Mouse (Mus musculus) midbrain, embryonic 16.5 days (tissue): ENCODE data around the gene Rsph10b. TPM values are rescaled to one million over a fixed set of nuclear protein-coding genes. Genes with fewer than 3 reads are reported as not detected.

Experiments used
- ATAC-seq: fragments of 200-750 bp; cut with Nextera tagmentation; 2 replicates; pipeline ENCODE4 v1.8.0; 2017; ENCODE audit warnings: moderate TSS enrichment
- H3K27ac ChIP-seq: fragments of 300-500 bp; sonication (generic); 2 replicates; pipeline ENCODE4 v1.5.1; 2014; ENCODE audit warnings: mild to moderate bottlenecking, low read length, mixed read lengths
- H3K27me3 ChIP-seq: fragments of 300-500 bp; sonication (generic); 2 replicates; pipeline ENCODE4 v1.6.1; 2014; ENCODE audit warnings: low read depth, low read length, mixed read lengths; ENCODE audit not compliant: control insufficient read depth, insufficient read depth
- H3K36me3 ChIP-seq: fragments of 300-500 bp; sonication (generic); 2 replicates; pipeline ENCODE4 v1.6.1; 2014; ENCODE audit warnings: mild to moderate bottlenecking, low read length, moderate library complexity, mixed read lengths; ENCODE audit not compliant: control insufficient read depth, insufficient read depth
- H3K4me1 ChIP-seq: fragments of 300-500 bp; sonication (generic); 2 replicates; pipeline ENCODE4 v1.6.1; 2014; ENCODE audit warnings: mild to moderate bottlenecking, low read length, mixed read lengths; ENCODE audit not compliant: control insufficient read depth, insufficient read depth
- H3K4me2 ChIP-seq: fragments of 300-500 bp; sonication (generic); 2 replicates; pipeline ENCODE4 v1.6.1; 2014; ENCODE audit warnings: mild to moderate bottlenecking, low read length, mixed read lengths
- H3K4me3 ChIP-seq: fragments of 300-500 bp; sonication (generic); 2 replicates; pipeline ENCODE4 v1.5.1; 2014; ENCODE audit warnings: low read depth, mild to moderate bottlenecking, low read length, moderate library complexity, mixed read lengths
- H3K9ac ChIP-seq: fragments of 300-500 bp; sonication (generic); 2 replicates; pipeline ENCODE4 v1.6.1; 2014; ENCODE audit warnings: low read depth, low read length, mixed read lengths
- H3K9me3 ChIP-seq: fragments of 300-500 bp; sonication (generic); replicated peaks from 2 replicates; pipeline ENCODE4 v1.6.1; 2014; ENCODE audit warnings: mild to moderate bottlenecking, low read length, mixed read lengths; ENCODE audit not compliant: control insufficient read depth, poor library complexity, severe bottlenecking
- WGBS: fragments of 180-500 bp; shearing (Covaris S2); extraction: QIAGEN DNeasy Blood & Tissue Kit; methylation state at CpG from one replicate; pipeline ENCODE4 v1.1.7; 2014; 5-methylcytosine and 5-hydroxymethylcytosine counted together
- polyA plus RNA-seq: library from polyadenylated mRNA; unstranded; fragments of >200 nt; fragmentation: Nextera tagmentation; extraction: Ambion mirVana; gene quantifications from 2 replicates; pipeline ENCODE4 v1.2.1, GENCODE M21; 2015

Gene Rsph10b
- polyA plus RNA-seq, 1 experiment from 2014 or later = 3.6 TPM

DNA sequence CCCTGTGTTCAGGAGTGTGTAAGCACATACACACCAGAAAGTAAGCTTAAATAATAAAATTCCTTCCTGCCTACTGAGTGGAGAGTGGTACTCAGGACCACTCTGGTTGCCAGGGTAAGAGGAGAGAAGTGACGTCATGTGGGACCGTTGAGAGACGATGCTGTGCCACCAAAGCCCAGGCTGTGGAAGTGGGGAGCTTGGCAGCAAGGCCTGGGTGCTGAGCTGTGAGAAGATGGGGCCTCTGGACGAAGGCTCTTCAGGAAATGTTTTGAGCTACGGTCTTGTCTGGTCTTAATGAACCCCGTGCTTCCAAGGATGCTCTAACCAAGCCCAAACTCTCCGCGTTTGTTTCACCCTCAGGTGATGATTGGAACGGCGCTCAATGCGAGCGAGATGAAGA is 2.2 kb upstream of the Rsph10b start:
- H3K27ac ChIP-seq = no peak overlapping the region
- 0 out of 2 replicates have a peak, but pooled peaks cover 2% of the 10 kb centered on the region for H3K4me1 ChIP-seq
- no peaks in the 10 kb centered on the region for H3K9me3 ChIP-seq
- H3K4me3 ChIP-seq = no peak overlapping the region
- 96% methylated on average over 12 of the region's 12 CpGs for WGBS
- no peak overlapping the region for H3K4me2 ChIP-seq
- peaks cover 19% of the 10 kb centered on the region for H3K36me3 ChIP-seq
- ATAC-seq = no peak
- H3K27me3 ChIP-seq = no peaks in the 10 kb centered on the region
- H3K9ac ChIP-seq = no peak overlapping the region

DNA sequence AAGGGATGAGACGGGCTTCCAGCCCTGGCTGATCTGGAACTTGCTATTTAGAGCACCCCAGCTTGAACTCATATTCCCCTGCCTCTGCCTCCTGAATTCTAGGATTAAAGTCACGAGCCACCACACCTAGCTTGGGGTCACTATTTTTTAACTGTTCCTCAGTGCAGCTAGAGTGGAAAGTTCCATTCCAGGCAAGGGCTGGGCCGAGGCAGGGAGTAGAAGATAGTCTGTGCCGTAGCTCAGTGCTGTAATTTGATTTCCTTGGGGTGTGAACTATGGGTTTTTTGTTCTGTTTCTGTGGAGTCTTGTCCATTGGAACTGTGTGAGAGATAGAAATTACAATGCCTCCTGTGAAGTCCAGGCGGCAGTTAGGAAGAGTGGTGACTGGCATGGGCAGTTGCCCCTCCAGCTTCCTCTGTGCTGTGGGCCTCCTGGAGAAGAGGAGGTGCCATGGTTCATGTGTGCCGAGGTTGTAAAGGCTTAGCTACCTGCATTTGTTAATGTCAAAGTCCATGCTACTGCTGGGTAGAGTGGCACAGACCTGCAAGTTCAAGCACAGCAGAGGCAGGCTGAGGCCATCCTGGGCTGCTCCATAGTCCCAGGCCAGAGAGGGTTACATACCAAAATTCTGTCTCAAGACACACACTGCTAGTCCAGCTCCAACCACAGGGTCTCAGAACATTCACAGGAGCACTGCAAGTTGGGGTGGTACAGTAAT is 813 bp upstream of the Rsph10b start:
- H3K4me2 ChIP-seq = no peak overlapping the region
- H3K27ac ChIP-seq = no peak overlapping the region
- 88% methylated on average over 6 of the region's 6 CpGs for WGBS
- no peak overlapping the region for H3K9ac ChIP-seq
- H3K4me3 ChIP-seq = no peak overlapping the region
- no peak for ATAC-seq
- H3K9me3 ChIP-seq = no peaks in the 10 kb centered on the region
- peaks cover 12% of the 10 kb centered on the region for H3K36me3 ChIP-seq
- H3K4me1 ChIP-seq = 0 out of 2 replicates have a peak, but pooled peaks cover 2% of the 10 kb centered on the region
- no peaks in the 10 kb centered on the region for H3K27me3 ChIP-seq

DNA sequence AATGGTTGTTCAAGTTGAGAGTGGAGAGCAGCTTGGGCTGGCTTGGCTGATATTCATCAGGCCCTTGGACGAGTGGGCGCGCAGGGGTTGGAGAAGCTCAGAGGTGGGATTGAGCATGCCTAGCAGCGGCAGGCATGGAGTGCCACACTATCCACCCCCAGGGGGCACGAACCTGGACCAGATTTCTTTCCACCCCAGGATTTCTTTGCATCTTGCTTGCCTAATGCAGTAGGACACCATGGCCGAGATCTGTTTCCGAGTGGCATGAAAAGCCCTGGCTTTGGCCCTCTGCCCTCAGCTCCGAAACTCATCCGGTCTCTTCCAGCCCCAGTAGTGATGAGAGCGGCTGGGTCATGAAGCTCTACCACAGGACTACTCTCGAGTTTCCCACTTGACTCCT is 579 bp downstream of the Rsph10b start:
- Histone ChIP-seq H3K4me3 (no peak overlapping the region), H3K4me1 (0 out of 2 replicates have a peak, but pooled peaks cover 2% of the 10 kb centered on the region), H3K27me3 (no peaks in the 10 kb centered on the region), H3K9ac (no peak overlapping the region), H3K9me3 (no peaks in the 10 kb centered on the region), H3K36me3 (peaks cover 8% of the 10 kb centered on the region), H3K4me2 (no peak overlapping the region), H3K27ac (no peak overlapping the region)
- 77% methylated on average over 11 of the region's 11 CpGs for WGBS
- ATAC-seq = no peak

DNA sequence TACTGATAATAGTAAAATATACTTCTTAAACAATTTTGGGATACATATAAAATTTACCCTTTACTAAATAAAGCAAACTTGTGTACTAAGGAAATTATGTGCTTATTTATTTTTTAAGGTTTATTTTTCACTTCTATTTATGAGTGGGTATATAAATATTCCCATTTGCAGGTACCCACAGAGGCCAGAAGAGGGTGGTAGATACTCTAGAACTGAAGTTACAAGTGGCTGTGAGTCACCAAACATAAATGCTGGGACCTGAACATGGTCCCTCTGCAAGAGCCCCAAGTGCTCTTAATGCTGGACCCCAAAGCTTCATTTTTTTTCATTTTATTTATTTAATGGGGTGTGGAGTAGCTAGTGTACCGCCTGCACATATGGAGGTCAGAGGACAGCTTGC is 1.0 kb downstream of the Rsph10b start:
- H3K36me3 ChIP-seq = peaks cover 6% of the 10 kb centered on the region
- H3K4me3 ChIP-seq = no peak overlapping the region
- no peaks in the 10 kb centered on the region for H3K9me3 ChIP-seq
- H3K27ac ChIP-seq = no peak overlapping the region
- no peak for ATAC-seq
- no peak overlapping the region for H3K9ac ChIP-seq
- WGBS = 88% methylated on average over 1 of the region's 1 CpGs
- H3K27me3 ChIP-seq = no peaks in the 10 kb centered on the region
- 0 out of 2 replicates have a peak, but pooled peaks cover 2% of the 10 kb centered on the region for H3K4me1 ChIP-seq
- H3K4me2 ChIP-seq = no peak overlapping the region

DNA sequence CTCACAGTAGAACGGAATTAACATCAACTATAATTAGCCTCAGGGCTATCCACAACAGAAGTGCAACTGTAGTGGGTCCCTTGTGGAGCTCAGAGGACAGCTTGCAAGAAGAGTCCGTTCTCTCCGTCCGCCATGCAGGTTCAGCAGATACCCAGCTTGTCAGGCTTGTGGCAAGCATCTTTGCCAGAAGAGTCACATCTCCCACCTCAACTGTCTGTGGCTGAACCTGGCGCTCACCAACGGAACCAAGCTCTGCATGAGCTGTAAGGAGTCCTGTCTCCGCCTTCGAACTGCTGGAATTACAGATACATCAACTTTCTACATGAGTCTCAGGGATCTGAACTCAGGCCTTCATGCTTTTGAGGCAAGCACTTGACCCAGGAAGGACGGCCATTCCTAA is 3.3 kb downstream of the Rsph10b start:
- Histone ChIP-seq H3K27me3 (no peaks in the 10 kb centered on the region), H3K9me3 (no peaks in the 10 kb centered on the region), H3K9ac (no peak overlapping the region), H3K36me3 (no peaks in the 10 kb centered on the region), H3K4me2 (no peak overlapping the region), H3K27ac (no peak overlapping the region), H3K4me3 (no peak overlapping the region), H3K4me1 (0 out of 2 replicates have a peak, but pooled peaks cover 2% of the 10 kb centered on the region)
- no peak for ATAC-seq
- 88% methylated on average over 9 of the region's 9 CpGs for WGBS

DNA sequence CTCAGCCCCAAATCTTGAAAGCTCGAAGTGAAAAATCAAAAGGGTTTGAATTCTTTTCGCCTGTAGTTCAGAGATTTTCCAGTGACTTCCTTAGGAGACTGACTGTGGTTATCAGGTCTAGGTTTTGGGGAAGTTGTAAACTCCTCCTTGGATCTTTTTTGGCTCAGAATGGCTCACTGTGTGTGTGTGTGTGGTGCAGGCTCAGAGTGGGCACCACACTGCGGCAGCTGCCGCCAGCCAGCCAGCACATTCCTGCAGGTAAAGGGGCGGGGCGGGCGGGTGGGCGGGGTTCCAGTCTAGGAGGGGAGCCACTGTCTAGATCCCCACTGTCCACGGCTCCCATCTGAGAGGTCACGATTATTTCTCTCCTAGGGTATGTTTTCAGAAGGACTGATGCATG is 8.8 kb downstream of the Rsph10b start:
- ATAC-seq = no peak
- Histone ChIP-seq H3K9me3 (0 out of 2 replicates have a peak, but pooled peaks cover 3% of the 10 kb centered on the region), H3K27me3 (no peaks in the 10 kb centered on the region), H3K9ac (no peak overlapping the region), H3K4me2 (no peak overlapping the region), H3K36me3 (no peaks in the 10 kb centered on the region), H3K4me1 (no peaks in the 10 kb centered on the region), H3K4me3 (no peak overlapping the region), H3K27ac (no peak overlapping the region)
- 23% methylated on average over 10 of the region's 10 CpGs for WGBS

DNA sequence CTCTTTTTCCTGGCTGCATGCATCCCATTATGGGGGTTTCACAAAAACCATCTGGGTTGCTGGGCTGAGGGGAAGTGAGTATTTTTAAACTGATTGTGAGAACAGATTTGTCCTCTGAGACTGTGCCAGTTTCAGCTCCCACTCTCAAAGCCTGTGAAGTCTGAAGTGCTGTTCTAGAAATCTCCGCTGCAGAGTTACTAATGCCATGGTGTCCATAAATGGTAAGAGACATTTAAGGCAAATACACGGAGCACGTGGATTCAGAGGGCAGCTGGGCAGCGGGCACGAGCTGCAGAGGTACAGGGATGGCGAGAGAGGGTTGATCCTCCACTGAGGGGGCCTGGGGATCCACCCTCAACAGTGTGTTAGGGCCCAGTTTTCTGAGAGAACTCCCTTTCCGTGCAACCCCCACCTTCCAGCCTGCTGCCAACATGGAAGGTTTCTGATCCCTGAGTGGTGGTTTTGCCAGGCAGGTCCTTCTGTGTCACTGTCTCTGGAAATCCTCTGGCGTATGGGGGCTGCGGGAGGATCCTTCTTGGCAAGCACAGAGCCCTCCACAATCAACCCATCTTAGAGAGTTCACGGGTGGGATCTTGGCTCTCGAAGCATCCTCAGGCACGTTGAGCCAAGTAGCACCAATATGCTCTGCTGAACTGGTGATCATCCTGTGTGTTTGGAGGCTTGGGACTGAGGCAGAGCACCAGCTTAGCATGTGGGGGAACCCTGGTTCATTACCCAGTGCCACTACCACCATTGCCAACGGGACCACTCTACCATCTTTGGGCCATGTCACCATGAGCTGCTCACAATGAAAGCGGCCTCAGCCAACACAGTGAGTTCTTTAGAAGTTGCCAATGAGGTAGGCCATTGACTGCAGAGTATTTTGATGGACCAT is 10.6 kb downstream of the Rsph10b start:
- 86% methylated on average over 14 of the region's 14 CpGs for WGBS
- H3K9ac ChIP-seq = no peak overlapping the region
- H3K27ac ChIP-seq = no peak overlapping the region
- H3K4me3 ChIP-seq = no peak overlapping the region
- H3K4me2 ChIP-seq = no peak overlapping the region
- H3K9me3 ChIP-seq = 0 out of 2 replicates have a peak, but pooled peaks cover 3% of the 10 kb centered on the region
- no peaks in the 10 kb centered on the region for H3K36me3 ChIP-seq
- no peak for ATAC-seq
- H3K27me3 ChIP-seq = no peaks in the 10 kb centered on the region
- H3K4me1 ChIP-seq = no peaks in the 10 kb centered on the region

DNA sequence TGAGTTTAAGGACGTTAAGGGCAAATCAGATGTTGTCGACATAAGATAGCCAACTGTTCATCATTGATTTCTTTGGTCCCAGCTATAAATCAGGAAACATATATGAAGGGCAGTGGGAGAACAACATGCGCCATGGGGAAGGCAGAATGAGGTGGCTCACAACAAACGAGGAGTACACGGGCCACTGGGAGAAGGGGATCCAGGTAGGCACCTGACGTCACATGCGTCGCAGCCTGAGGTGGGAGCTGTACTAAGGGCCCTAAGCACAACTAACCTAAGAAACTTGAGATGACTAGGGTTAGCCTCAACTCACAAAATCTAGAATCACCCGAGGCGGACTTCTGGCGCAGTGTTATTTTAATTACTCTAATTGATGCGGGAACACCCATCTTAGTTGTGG is 15.5 kb downstream of the Rsph10b start:
- no peaks in the 10 kb centered on the region for H3K4me1 ChIP-seq
- 0 out of 2 replicates have a peak, but pooled peaks cover 3% of the 10 kb centered on the region for H3K9me3 ChIP-seq
- no peak overlapping the region for H3K4me2 ChIP-seq
- 93% methylated on average over 12 of the region's 12 CpGs for WGBS
- H3K9ac ChIP-seq = no peak overlapping the region
- no peak overlapping the region for H3K27ac ChIP-seq
- H3K36me3 ChIP-seq = no peaks in the 10 kb centered on the region
- H3K4me3 ChIP-seq = no peak overlapping the region
- no peaks in the 10 kb centered on the region for H3K27me3 ChIP-seq
- no peak for ATAC-seq

DNA sequence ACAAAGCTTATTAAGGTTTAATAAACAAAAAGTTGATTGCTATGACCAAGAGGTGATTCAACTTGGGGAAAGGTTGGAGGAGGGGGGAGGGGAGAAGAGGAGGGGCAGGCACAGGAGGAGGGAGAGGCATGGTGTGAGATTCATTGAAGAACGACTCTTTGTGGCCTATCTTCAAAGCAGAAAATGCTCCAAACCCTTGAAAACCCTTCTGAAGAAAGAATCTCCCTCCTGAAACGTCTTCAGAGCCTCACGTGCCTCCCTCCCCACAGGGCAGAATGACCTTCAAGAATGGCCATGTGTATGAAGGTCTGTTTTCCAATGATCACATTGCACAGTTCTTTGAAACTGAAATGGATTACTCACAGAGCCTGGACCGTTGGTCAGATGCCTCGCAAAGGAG is 17.2 kb downstream of the Rsph10b start:
- H3K4me1 ChIP-seq = no peaks in the 10 kb centered on the region
- WGBS = 38% methylated on average over 5 of the region's 5 CpGs
- H3K9ac ChIP-seq = no peak overlapping the region
- H3K27ac ChIP-seq = no peak overlapping the region
- H3K4me3 ChIP-seq = no peak overlapping the region
- 0 out of 2 replicates have a peak, but pooled peaks cover under 1% of the 10 kb centered on the region for H3K9me3 ChIP-seq
- no peak overlapping the region for H3K4me2 ChIP-seq
- H3K27me3 ChIP-seq = no peaks in the 10 kb centered on the region
- H3K36me3 ChIP-seq = no peaks in the 10 kb centered on the region
- ATAC-seq = no peak
